Mouse (Mus musculus) CH12.LX (cell line): Measurements from ENCODE around the gene Iqschfp.

Experiments
- CTCF ChIP-seq, 2 experiments: IDR thresholded peaks in 1 of 2; conservative IDR thresholded peaks in 1 of 2; 2 replicates each; pipeline ENCODE4 v1.5.1; 2011 to 2012; ENCODE audit warnings: low read depth in 2 of 2, low read length in 2 of 2, improper control_type of control experiment in 1 of 2, inconsistent platforms in 1 of 2, mild to moderate bottlenecking in 1 of 2, moderate library complexity in 1 of 2
- E2F4 ChIP-seq: IDR thresholded peaks from 2 replicates; pipeline ENCODE4 v1.6.1; 2011; ENCODE audit warnings: low read depth, low read length, improper control_type of control experiment; ENCODE audit not compliant: insufficient replicate concordance
- EP300 ChIP-seq: IDR thresholded peaks from 2 replicates; pipeline ENCODE4 v1.6.1; 2011; ENCODE audit warnings: low read length, improper control_type of control experiment
- IRF4 ChIP-seq: IDR thresholded peaks from 2 replicates; pipeline ENCODE4 v1.6.1; 2014; ENCODE audit warnings: low read depth, mild to moderate bottlenecking, inconsistent platforms, low read length, improper control_type of control experiment
- JUN ChIP-seq: IDR thresholded peaks from 2 replicates; pipeline ENCODE4 v1.6.1; 2011; ENCODE audit warnings: low read depth, mild to moderate bottlenecking, low read length, improper control_type of control experiment, moderate library complexity; ENCODE audit not compliant: insufficient read depth
- JUND ChIP-seq: conservative IDR thresholded peaks from 2 replicates; pipeline ENCODE4 v1.6.1; 2011; ENCODE audit warnings: low read depth, low read length, improper control_type of control experiment
- POLR2A ChIP-seq: IDR thresholded peaks from 2 replicates; pipeline ENCODE4 v1.6.1; 2011; ENCODE audit warnings: low read depth, mild to moderate bottlenecking, improper control_type of control experiment, low read length
- RAD21 ChIP-seq: IDR thresholded peaks from 2 replicates; pipeline ENCODE4 v1.6.1; 2011; ENCODE audit warnings: low read depth, mild to moderate bottlenecking, low read length, improper control_type of control experiment, moderate library complexity
- RCOR1 ChIP-seq: conservative IDR thresholded peaks from 2 replicates; pipeline ENCODE4 v1.6.1; 2012; ENCODE audit warnings: low read depth, mild to moderate bottlenecking, inconsistent platforms, low read length, improper control_type of control experiment
- TBP ChIP-seq: conservative IDR thresholded peaks from 2 replicates; pipeline ENCODE4 v1.6.1; 2011; ENCODE audit warnings: low read depth, low read length, improper control_type of control experiment

DNA sequence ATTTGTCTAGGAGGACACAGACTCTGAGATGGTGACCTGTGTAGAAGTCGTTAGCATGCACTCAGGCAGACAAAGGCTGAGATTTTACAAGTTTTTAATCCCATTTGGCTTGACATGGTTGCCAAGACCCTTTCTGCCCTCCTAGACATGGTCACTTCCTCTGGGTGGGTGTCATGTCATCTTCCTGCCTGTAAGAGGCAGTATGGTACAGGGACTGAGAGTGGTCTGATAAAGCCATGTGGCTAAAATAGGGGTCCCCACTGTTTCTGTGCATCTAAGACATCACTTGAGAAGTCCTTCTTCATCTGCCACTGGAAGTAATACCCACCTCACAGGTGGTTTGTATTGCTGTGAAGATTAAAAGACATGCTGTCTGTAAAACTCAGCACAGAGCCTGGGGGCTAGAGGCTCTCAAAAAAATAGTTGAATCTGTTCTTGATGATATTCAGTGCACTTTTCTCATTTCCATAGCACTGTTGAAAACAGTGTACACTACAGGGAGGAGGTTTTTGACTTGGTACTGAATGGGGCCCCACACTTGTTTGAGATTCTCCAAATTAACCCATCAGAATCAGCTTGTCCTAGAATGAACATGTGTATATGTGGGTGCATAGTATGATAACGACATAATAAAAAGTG lies 167.2 kb downstream of the Iqschfp start:
- TF ChIP-seq RAD21 (peak; percentile 74), E2F4 (no peak), TBP (no peak), POLR2A (no peak), JUND (no peak), EP300 (no peak), JUN (no peak), CTCF (conservative IDR thresholded peaks at IDR 0.05 in 1 of 2, IDR thresholded peaks at IDR 0.05 in 1 of 2; ENCODE audit: low read depth in 2 of 2, low read length in 2 of 2) (peak; percentile 71 to 90), RCOR1 (no peak), IRF4 (no peak)
